Mouse (Mus musculus): ENCODE data around the gene Dhrs4. TPM values are rescaled to one million over a fixed set of nuclear protein-coding genes. Genes with fewer than 3 reads are reported as not detected.

The Dhrs4 gene
- polyA plus RNA-seq, 1 experiment from 2014 or later, result 49.6 TPM

DNA sequence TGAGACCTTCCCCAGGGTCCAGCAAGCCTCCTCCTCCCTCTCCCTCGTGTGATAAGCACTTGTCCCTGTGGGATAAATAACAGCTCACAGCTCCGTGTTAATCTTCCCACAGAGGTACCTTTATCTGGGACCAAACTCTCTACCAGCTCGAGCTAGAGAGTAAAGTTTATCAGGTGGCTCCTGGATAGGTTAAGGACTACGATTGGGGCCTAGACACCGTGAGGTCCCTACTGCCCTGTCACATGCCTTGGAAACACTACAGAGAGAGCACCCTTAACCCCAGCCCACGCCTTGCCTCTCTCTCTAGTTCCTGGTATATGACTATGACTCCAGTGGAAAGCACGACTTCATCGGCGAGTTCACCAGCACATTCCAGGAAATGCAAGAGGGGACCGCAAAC is 35.4 kb downstream of the Dhrs4 start:
- Histone ChIP-seq H3K27ac (replicated peaks) (no peak overlapping the region), H3K4me2 (replicated peaks) (no peak overlapping the region), H3K9ac (replicated peaks) (no peak overlapping the region), H3K27me3 (no peaks in the 10 kb centered on the region), H3K4me3 (no peak overlapping the region), H3K36me3 (no peaks in the 10 kb centered on the region), H3K4me1 (peaks cover 16% of the 10 kb centered on the region), H3K9me3 (no peaks in the 10 kb centered on the region)
- ATAC-seq (replicated peaks), result no peak
- 74% methylated on average over 10 of the region's 10 CpGs for WGBS

- Histone ChIP-seq H3K9me3 (no peaks in the 10 kb centered on the region), H3K4me2 (replicated peaks) (no peak overlapping the region), H3K4me1 (peaks cover 24% of the 10 kb centered on the region), H3K36me3 (no peaks in the 10 kb centered on the region), H3K9ac (replicated peaks) (no peak overlapping the region), H3K4me3 (no peak overlapping the region), H3K27ac (replicated peaks) (no peak overlapping the region), H3K27me3 (no peaks in the 10 kb centered on the region)
- WGBS, result 88% methylated on average over 4 of the region's 4 CpGs
- ATAC-seq (replicated peaks), result no peak
Measured at GRCm38 (mm10) chr14:55515846-55516245, 37.3 kb downstream of the Dhrs4 start.

GRCm38 (mm10) chr14:55518897-55519296 is 40.3 kb downstream of the Dhrs4 start:
- H3K9ac ChIP-seq (replicated peaks), result no peak overlapping the region
- no peak overlapping the region for H3K4me3 ChIP-seq
- no peak overlapping the region for H3K27ac ChIP-seq (replicated peaks)
- no peaks in the 10 kb centered on the region for H3K36me3 ChIP-seq
- peak; percentile 18; the same call in 1 of the 2 replicates for ATAC-seq (replicated peaks)
- H3K4me2 ChIP-seq (replicated peaks), result no peak overlapping the region
- 60% methylated on average over 2 of the region's 2 CpGs for WGBS
- H3K27me3 ChIP-seq, result no peaks in the 10 kb centered on the region; the same call in 1 of the 2 replicates
- H3K4me1 ChIP-seq, result peaks cover 19% of the 10 kb centered on the region
- no peaks in the 10 kb centered on the region for H3K9me3 ChIP-seq

GRCm38 (mm10) chr14:55519604-55520003 is 41.0 kb downstream of the Dhrs4 start:
- ATAC-seq (replicated peaks), result no peak
- Histone ChIP-seq H3K36me3 (no peaks in the 10 kb centered on the region), H3K27me3 (no peaks in the 10 kb centered on the region; the same call in 1 of the 2 replicates), H3K4me1 (peaks cover 19% of the 10 kb centered on the region), H3K9ac (replicated peaks) (no peak overlapping the region), H3K9me3 (no peaks in the 10 kb centered on the region), H3K4me2 (replicated peaks) (no peak overlapping the region), H3K4me3 (no peak overlapping the region), H3K27ac (replicated peaks) (no peak overlapping the region)
- WGBS, result 61% methylated on average over 4 of the region's 4 CpGs

DNA sequence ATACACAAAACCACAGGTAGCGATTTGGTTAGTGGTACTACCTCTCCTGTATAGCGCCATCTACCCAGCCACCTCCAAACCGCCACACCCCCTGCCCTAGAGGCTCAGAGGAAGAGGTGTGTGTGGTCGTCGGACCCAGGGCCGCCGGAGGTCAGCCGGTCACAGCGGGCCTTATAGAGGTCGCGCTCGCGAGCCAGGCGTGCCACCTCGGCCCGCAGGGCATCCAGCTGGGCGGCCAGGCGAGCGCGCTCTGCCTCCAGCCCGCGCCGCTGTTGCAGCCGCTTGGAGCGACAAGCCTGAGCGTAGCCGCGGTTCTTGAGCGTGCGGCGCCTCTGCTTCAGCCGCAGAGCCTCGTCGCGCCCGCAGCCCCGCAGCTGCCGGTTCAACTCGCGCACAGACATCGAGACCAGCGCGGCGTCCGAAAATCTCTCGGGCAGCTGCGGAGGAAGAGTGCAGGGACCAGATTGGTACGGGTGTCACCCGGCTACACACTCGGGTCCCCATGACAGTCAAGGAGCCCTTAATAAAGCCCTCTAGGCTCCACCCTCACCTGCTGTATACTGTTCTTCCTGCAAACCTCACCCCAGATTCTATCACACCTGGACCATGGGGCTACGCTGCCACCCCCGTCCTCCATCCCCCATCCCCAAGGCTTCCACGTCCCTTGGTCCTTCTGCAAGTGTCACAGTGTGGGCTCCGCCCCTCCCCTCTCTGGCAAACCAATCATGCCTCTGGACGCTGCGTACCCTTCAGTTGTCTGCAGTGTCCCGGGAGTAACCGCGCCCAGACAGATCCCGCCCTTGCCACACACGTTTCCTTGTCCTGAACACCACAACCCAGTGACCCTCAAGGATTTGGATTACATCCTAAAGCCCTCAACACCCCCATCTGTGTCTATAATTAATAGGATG is 42.1 kb downstream of the Dhrs4 start:
- peak; percentile 77 for ATAC-seq (replicated peaks)

GRCm38 (mm10) chr14:55524062-55524461 is 45.5 kb downstream of the Dhrs4 start:
- H3K4me2 ChIP-seq (replicated peaks), result no peak overlapping the region
- peaks cover 16% of the 10 kb centered on the region for H3K4me1 ChIP-seq
- no peaks in the 10 kb centered on the region for H3K36me3 ChIP-seq
- H3K27ac ChIP-seq (replicated peaks), result no peak overlapping the region
- WGBS, result 54% methylated on average over 4 of the region's 4 CpGs
- H3K4me3 ChIP-seq, result no peak overlapping the region
- H3K9ac ChIP-seq (replicated peaks), result no peak overlapping the region
- no peaks in the 10 kb centered on the region; the same call in 1 of the 2 replicates for H3K27me3 ChIP-seq
- no peak for ATAC-seq (replicated peaks)
- no peaks in the 10 kb centered on the region for H3K9me3 ChIP-seq

More for the DNA sequence above, 42.1 kb downstream of the Dhrs4 start:
- WGBS, result under 1% methylated on average over 61 of the region's 61 CpGs
- Histone ChIP-seq H3K36me3 (no peaks in the 10 kb centered on the region), H3K27ac (replicated peaks) (peak overlapping the region; percentile 62), H3K9ac (replicated peaks) (peak overlapping the region; percentile 55), H3K4me1 (peaks cover 19% of the 10 kb centered on the region), H3K4me3 (peak overlapping the region; percentile 54), H3K9me3 (no peaks in the 10 kb centered on the region), H3K4me2 (replicated peaks) (peak overlapping the region; percentile 91), H3K27me3 (no peaks in the 10 kb centered on the region; the same call in 1 of the 2 replicates)

GRCm38 (mm10) chr14:55524785-55525184 is 46.2 kb downstream of the Dhrs4 start, which contains the start of gene Nrl:
Gene Nrl, minus strand, starts transcription at chr14:55524981.
- Histone ChIP-seq H3K9ac (replicated peaks) (no peak within 1 kb of the TSS), H3K27ac (replicated peaks) (no peak within 1 kb of the TSS), H3K9me3 (no peaks in the 10 kb centered on the region), H3K4me3 (no peak within 1 kb of the TSS), H3K27me3 (no peaks in the 10 kb centered on the region; the same call in 1 of the 2 replicates), H3K36me3 (no peaks in the 10 kb centered on the region), H3K4me2 (replicated peaks) (no peak within 1 kb of the TSS), H3K4me1 (peaks cover 11% of the 10 kb centered on the region; the same call in 1 of the 2 replicates)
- no peak for ATAC-seq (replicated peaks)
- WGBS, result 42% methylated on average over 8 of the region's 8 CpGs

DNA sequence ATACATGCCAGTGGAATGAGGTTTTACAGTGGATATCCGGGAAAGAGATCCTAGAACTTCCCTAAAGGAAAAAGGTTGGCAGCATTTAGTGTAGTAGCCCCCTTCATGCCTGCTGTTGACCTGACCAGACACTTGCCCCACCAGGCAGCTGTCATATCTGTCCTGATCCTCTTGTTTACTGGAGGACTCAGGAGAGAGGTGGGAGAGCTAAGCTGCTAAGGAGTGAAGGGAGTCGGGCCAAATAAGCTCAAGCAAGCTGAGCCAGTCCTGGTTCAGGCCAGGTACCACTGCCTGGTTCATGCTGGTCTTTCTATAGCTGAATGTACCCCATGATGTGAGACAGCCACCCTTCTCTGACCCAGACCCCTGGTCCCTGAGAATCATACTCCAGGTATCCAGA is 48.1 kb downstream of the Dhrs4 start:
- 84% methylated on average over 2 of the region's 2 CpGs for whole genome bisulfite sequencing
- H3K9me3 ChIP-seq, result no peaks in the 10 kb centered on the region
- ATAC-seq (replicated peaks), result no peak
- H3K4me2 ChIP-seq (replicated peaks), result no peak overlapping the region
- H3K36me3 ChIP-seq, result no peaks in the 10 kb centered on the region
- H3K27ac ChIP-seq (replicated peaks), result no peak overlapping the region
- H3K9ac ChIP-seq (replicated peaks), result no peak overlapping the region
- H3K4me3 ChIP-seq, result no peak overlapping the region
- H3K4me1 ChIP-seq, result no peaks in the 10 kb centered on the region
- H3K27me3 ChIP-seq, result no peaks in the 10 kb centered on the region; the same call in 1 of the 2 replicates

GRCm38 (mm10) chr14:55527940-55528339 is 49.4 kb downstream of the Dhrs4 start:
- Histone ChIP-seq H3K4me1 (no peaks in the 10 kb centered on the region), H3K4me2 (replicated peaks) (no peak overlapping the region), H3K9me3 (no peaks in the 10 kb centered on the region), H3K27me3 (no peaks in the 10 kb centered on the region), H3K27ac (replicated peaks) (no peak overlapping the region), H3K4me3 (no peak overlapping the region), H3K36me3 (no peaks in the 10 kb centered on the region), H3K9ac (replicated peaks) (no peak overlapping the region)
- no peak for ATAC-seq (replicated peaks)
- WGBS, result 27% methylated on average over 3 of the region's 3 CpGs

DNA sequence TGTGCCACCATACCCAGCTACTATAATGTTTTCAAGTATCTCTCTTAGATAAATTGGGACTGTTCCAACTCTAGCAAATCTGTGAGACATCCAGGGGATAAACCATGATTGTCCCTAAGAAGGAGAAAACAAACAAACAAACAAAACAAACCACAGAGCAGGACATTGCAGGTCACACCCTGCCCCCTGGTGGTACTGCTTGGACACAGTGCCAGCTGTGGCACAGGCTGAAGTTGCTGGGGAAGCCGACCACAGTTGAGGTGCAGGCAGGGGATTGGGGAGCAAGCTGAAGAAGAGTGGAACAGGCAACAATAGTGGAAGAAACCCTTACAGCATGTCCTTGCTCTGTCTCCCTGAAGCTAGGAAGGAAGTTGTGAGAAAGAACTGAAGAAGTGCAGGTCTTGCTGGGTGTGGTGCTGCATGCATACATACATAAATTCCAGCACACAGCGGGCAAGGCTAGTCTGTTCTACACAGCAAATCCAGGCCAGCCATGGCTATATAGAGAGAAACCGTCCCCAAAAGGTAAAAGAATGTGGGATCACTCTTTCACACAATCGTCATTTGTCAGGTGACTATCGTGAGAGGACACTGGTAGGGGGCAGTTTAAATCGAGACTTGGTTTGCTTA is 57.7 kb downstream of the Dhrs4 start:
- 54% methylated on average over 6 of the region's 6 CpGs for WGBS
- no peaks in the 10 kb centered on the region for H3K27me3 ChIP-seq
- H3K9me3 ChIP-seq, result no peaks in the 10 kb centered on the region
- H3K27ac ChIP-seq (replicated peaks), result no peak overlapping the region
- H3K4me1 ChIP-seq, result peaks cover 13% of the 10 kb centered on the region
- no peak overlapping the region for H3K4me3 ChIP-seq
- ATAC-seq (replicated peaks), result no peak
- no peaks in the 10 kb centered on the region for H3K36me3 ChIP-seq
- no peak overlapping the region for H3K9ac ChIP-seq (replicated peaks)
- H3K4me2 ChIP-seq (replicated peaks), result no peak overlapping the region
